Mouse (Mus musculus): ENCODE measurements around the gene Aldh16a1. TPM values are rescaled to one million over a fixed set of nuclear protein-coding genes. Genes with fewer than 3 reads are reported as not detected.
A peak's percentile ranks its signal among the peaks of the same experiment; 100 is the strongest.

The Aldh16a1 gene
- polyA plus RNA-seq, 1 experiment from 2014 or later = 26.8 TPM

DNA sequence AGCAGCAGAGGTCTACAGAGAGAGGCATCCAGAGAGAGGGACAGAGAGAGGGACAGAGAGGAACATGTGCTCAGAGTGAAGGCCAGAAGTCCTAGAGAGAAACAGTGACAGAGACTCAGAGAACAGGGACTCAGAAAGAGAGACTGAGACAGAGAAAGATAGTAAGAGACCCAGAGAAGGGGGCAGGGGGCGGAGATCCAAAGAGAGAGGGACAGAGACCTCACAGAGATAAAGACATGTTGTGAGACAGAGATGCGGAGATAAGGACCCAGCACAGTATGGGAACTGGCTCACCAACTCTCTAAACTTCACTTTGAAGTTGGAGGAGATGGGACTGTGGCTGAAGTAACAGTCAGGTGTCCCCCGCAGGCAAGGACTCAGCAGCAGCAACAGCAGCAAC is 19.0 kb downstream of the Aldh16a1 start:
- peaks cover 23% of the 10 kb centered on the region for H3K4me1 ChIP-seq (ENCODE audit: insufficient read depth)

DNA sequence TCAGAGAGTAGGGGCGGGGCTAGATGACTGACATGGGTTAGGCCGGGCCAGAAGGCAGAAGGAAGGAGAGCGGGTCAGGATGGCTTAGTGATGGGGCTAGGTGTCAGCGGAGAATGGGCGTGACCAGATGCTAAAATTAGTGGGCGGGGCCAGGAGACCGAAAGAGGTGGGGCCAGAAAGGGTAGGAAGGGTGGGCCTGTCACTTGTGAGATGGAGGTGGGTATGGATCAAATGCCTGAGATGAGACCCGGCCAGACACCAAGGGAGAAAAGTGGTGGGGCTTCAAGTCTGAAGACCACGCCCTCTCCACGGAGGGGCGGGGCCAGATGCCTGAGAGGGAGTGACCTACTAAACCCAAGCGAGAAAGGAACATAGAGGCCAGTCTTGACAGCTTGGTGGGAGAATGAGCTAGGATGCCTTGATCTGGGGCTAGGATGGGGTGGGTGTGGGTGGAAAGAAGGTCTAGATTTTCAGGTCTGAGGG is 19.8 kb downstream of the Aldh16a1 start:
- TF ChIP-seq EP300 (IDR thresholded peaks at IDR 0.05; ENCODE audit: low read depth) (no peak), CTCF (IDR thresholded peaks at IDR 0.05; ENCODE audit: low read depth) (no peak)
- peak overlapping the region; percentile 94 for H3K4me2 ChIP-seq (ENCODE audit: low read depth, low read length)
- DNase-seq (peak; percentile 81), ATAC-seq (peak; percentile 15; the same call in 1 of the 2 replicates)
- 15% methylated on average over 12 of the region's 12 CpGs for WGBS (ENCODE audit: insufficient replicate concordance)
- no peaks in the 10 kb centered on the region for H3K27me3 ChIP-seq (ENCODE audit: insufficient read depth, low read length)
- H3K36me3 ChIP-seq (replicated peaks; ENCODE audit: insufficient read depth, low read length) = no peaks in the 10 kb centered on the region
- H3K4me1 ChIP-seq (ENCODE audit: insufficient read depth) = peaks cover 30% of the 10 kb centered on the region
- no peak overlapping the region for H3K27ac ChIP-seq (ENCODE audit: low read depth)
- no peak overlapping the region for H3K4me3 ChIP-seq (ENCODE audit: low read depth, low read length)
- no peaks in the 10 kb centered on the region for H3K9me3 ChIP-seq (ENCODE audit: low read length)
- no peak overlapping the region for H3K9ac ChIP-seq (replicated peaks)

More for the DNA sequence above, 19.0 kb downstream of the Aldh16a1 start:
- 45% methylated on average over 3 of the region's 3 CpGs for WGBS (ENCODE audit: insufficient replicate concordance)
- DNase-seq (no peak), ATAC-seq (no peak)
- Histone ChIP-seq H3K36me3 (replicated peaks; ENCODE audit: insufficient read depth, low read length) (no peaks in the 10 kb centered on the region), H3K9ac (replicated peaks) (peak overlapping the region; percentile 76), H3K9me3 (ENCODE audit: low read length) (no peaks in the 10 kb centered on the region), H3K27me3 (ENCODE audit: insufficient read depth, low read length) (no peaks in the 10 kb centered on the region), H3K4me3 (ENCODE audit: low read depth, low read length) (peak overlapping the region; percentile 73), H3K27ac (ENCODE audit: low read depth) (peak overlapping the region; percentile 64; the same call in 1 of the 2 replicates), H3K4me2 (ENCODE audit: low read depth, low read length) (peak overlapping the region; percentile 94)
- no peak for TF ChIP-seq EP300 (IDR thresholded peaks at IDR 0.05; ENCODE audit: low read depth)

GRCm38 (mm10) chr7:45133446-45134159 is 20.8 kb downstream of the Aldh16a1 start:
- no peak for DNase-seq
- H3K4me1 ChIP-seq (ENCODE audit: insufficient read depth) = peaks cover 36% of the 10 kb centered on the region
- 85% methylated on average over 8 of the region's 8 CpGs for WGBS (ENCODE audit: insufficient replicate concordance)

DNA sequence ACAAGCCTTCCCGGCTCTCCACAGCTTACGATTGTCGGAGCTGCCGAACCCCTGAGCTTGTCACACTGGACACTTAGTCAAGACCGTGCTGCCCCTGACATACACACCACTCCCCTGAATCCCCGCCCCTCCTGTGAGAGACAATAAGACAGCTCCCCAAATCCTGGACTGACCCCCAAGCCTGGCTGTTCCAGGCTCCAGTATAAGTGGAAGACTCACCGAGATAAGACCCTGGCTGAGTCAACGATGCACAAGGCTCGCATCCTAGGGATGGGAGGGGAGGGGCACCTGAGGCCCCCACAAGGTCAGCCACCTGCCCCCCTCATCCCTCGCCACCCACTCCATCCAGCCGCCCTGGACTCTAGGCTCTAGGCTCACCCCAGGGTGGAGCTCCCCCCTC is 22.5 kb downstream of the Aldh16a1 start:
- Histone ChIP-seq H3K4me1 (ENCODE audit: insufficient read depth) (peaks cover 33% of the 10 kb centered on the region), H3K27me3 (ENCODE audit: insufficient read depth, low read length) (no peaks in the 10 kb centered on the region), H3K36me3 (replicated peaks; ENCODE audit: insufficient read depth, low read length) (peaks cover 4% of the 10 kb centered on the region), H3K9me3 (ENCODE audit: low read length) (no peaks in the 10 kb centered on the region), H3K27ac (ENCODE audit: low read depth) (no peak overlapping the region), H3K4me2 (ENCODE audit: low read depth, low read length) (no peak overlapping the region), H3K9ac (replicated peaks) (no peak overlapping the region), H3K4me3 (ENCODE audit: low read depth, low read length) (no peak overlapping the region)
- no peak for ATAC-seq
- TF ChIP-seq EP300 (IDR thresholded peaks at IDR 0.05; ENCODE audit: low read depth) (no peak), CTCF (IDR thresholded peaks at IDR 0.05; ENCODE audit: low read depth) (no peak)
- DNase-seq = no peak
- WGBS (ENCODE audit: insufficient replicate concordance) = 81% methylated on average over 11 of the region's 11 CpGs

More at GRCm38 (mm10) chr7:45133446-45134159, 20.8 kb downstream of the Aldh16a1 start:
- Histone ChIP-seq H3K4me3 (ENCODE audit: low read depth, low read length) (no peak overlapping the region), H3K36me3 (replicated peaks; ENCODE audit: insufficient read depth, low read length) (no peaks in the 10 kb centered on the region), H3K9ac (replicated peaks) (no peak overlapping the region), H3K9me3 (ENCODE audit: low read length) (no peaks in the 10 kb centered on the region), H3K27ac (ENCODE audit: low read depth) (no peak overlapping the region), H3K4me2 (ENCODE audit: low read depth, low read length) (no peak overlapping the region), H3K27me3 (ENCODE audit: insufficient read depth, low read length) (no peaks in the 10 kb centered on the region)
- no peak for TF ChIP-seq EP300 (IDR thresholded peaks at IDR 0.05; ENCODE audit: low read depth)
- peak; percentile 38 for TF ChIP-seq CTCF (IDR thresholded peaks at IDR 0.05; ENCODE audit: low read depth)
- no peak for ATAC-seq

DNA sequence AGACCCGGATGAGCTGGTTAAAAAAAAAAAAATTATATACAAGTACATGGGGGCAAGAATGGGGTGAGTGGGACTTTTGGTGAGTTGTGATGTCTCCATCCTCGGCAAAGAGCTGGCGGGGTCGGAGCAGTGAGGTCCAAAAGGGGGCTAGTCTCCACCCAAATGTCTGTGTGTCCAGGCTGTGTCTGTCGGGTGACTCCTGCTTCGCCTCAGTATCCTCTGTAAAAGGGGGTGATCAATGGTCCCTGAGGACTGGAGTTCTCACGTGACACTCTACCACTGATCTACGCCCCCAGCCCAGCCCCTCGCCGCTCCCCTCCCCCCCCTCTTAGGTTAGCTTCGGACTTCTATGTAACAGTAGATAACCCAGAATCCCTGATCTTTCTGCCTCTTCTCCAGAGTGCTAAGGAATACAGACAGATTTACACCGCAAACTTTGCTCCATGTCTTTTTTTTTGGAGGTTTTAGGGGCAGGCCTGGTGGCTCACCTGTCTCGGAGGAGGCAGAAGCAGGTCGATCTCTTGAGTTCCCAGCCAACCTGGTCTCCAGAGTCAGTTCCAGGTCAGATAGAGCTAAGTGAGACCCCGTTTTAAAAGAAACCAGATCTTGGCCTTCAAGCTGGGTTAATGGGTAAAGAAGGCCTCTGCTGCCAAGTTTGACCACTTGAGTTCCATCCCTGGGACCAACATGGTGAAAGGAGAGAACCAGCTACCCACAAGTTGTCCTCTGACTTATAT is 24.4 kb downstream of the Aldh16a1 start:
- DNase-seq = no peak
- peaks cover 35% of the 10 kb centered on the region for H3K4me1 ChIP-seq (ENCODE audit: insufficient read depth)
- ATAC-seq = no peak
- H3K36me3 ChIP-seq (replicated peaks; ENCODE audit: insufficient read depth, low read length) = peaks cover 23% of the 10 kb centered on the region
- peak overlapping the region; percentile 94 for H3K4me2 ChIP-seq (ENCODE audit: low read depth, low read length)
- H3K27ac ChIP-seq (ENCODE audit: low read depth) = peak overlapping the region; percentile 83
- no peaks in the 10 kb centered on the region for H3K9me3 ChIP-seq (ENCODE audit: low read length)
- WGBS (ENCODE audit: insufficient replicate concordance) = 50% methylated on average over 15 of the region's 15 CpGs
- no peaks in the 10 kb centered on the region for H3K27me3 ChIP-seq (ENCODE audit: insufficient read depth, low read length)
- peak overlapping the region; percentile 98 for H3K4me3 ChIP-seq (ENCODE audit: low read depth, low read length)
- TF ChIP-seq EP300 (IDR thresholded peaks at IDR 0.05; ENCODE audit: low read depth) (no peak), CTCF (IDR thresholded peaks at IDR 0.05; ENCODE audit: low read depth) (no peak)
- H3K9ac ChIP-seq (replicated peaks) = peak overlapping the region; percentile 73

DNA sequence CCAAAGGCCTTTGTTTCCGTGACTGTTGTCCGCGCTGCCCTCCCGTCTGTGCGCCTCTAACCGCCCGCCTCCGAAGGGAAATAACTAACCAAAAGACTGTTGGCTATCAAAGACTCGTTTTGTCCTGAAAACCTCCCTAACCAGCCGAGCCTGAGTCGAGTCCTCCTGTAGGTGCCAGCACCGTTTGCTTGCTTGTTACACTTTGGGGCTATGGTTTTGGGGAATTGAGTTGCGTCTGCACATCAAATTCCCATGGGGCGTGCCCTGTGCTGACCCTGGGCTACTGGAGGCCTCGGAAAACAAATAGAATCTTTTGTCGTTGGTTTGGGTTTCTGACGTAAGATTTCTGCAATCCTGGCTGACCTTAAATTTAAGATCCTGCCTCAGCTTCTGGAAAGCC is 25.1 kb downstream of the Aldh16a1 start:
- ATAC-seq = peak; percentile 1
- no peak for DNase-seq
- peaks cover 23% of the 10 kb centered on the region for H3K36me3 ChIP-seq (replicated peaks; ENCODE audit: insufficient read depth, low read length)
- H3K27me3 ChIP-seq (ENCODE audit: insufficient read depth, low read length) = no peaks in the 10 kb centered on the region
- peaks cover 38% of the 10 kb centered on the region for H3K4me1 ChIP-seq (ENCODE audit: insufficient read depth)
- peak overlapping the region; percentile 94 for H3K4me2 ChIP-seq (ENCODE audit: low read depth, low read length)
- no peak for TF ChIP-seq EP300 (IDR thresholded peaks at IDR 0.05; ENCODE audit: low read depth)
- TF ChIP-seq CTCF (IDR thresholded peaks at IDR 0.05; ENCODE audit: low read depth) = no peak
- H3K4me3 ChIP-seq (ENCODE audit: low read depth, low read length) = peak overlapping the region; percentile 98
- H3K27ac ChIP-seq (ENCODE audit: low read depth) = peak overlapping the region; percentile 83
- peak overlapping the region; percentile 73 for H3K9ac ChIP-seq (replicated peaks)
- no peaks in the 10 kb centered on the region for H3K9me3 ChIP-seq (ENCODE audit: low read length)
- WGBS (ENCODE audit: insufficient replicate concordance) = 2% methylated on average over 17 of the region's 17 CpGs
